Mouse (Mus musculus) hindbrain, postnatal 0 days (tissue): Measurements from ENCODE around the gene Ndufaf8. TPM values are rescaled to one million over a fixed set of nuclear protein-coding genes. Genes with fewer than 3 reads are reported as not detected.

Experiments used
- ATAC-seq: fragments of 200-750 bp; cut with Nextera tagmentation; 2 replicates; pipeline ENCODE4 v1.8.0; 2017; ENCODE audit warnings: mild to moderate bottlenecking, moderate TSS enrichment, moderate library complexity
- DNase-seq: peaks from one replicate; pipeline ENCODE4 v3.0.0-alpha.2; 2015; ENCODE audit warnings: low spot score
- H3K27ac ChIP-seq: fragments of 300-500 bp; sonication (generic); 2 replicates; pipeline ENCODE4 v1.5.1; 2014; ENCODE audit warnings: mild to moderate bottlenecking
- H3K27me3 ChIP-seq: fragments of 300-500 bp; sonication (generic); 2 replicates; pipeline ENCODE4 v1.6.1; 2014; ENCODE audit warnings: low read length, mixed read lengths; ENCODE audit not compliant: insufficient read depth
- H3K36me3 ChIP-seq: fragments of 300-500 bp; sonication (generic); 2 replicates; pipeline ENCODE4 v1.6.1; 2014; ENCODE audit warnings: low read length, mixed read lengths; ENCODE audit not compliant: insufficient read depth
- H3K4me1 ChIP-seq: fragments of 300-500 bp; sonication (generic); 2 replicates; pipeline ENCODE4 v1.6.1; 2014; ENCODE audit warnings: antibody characterized with exemption, low read length, mixed read lengths; ENCODE audit not compliant: insufficient read depth
- H3K4me2 ChIP-seq: fragments of 300-500 bp; sonication (generic); 2 replicates; pipeline ENCODE4 v1.6.1; 2014; ENCODE audit warnings: low read depth, mild to moderate bottlenecking, low read length, moderate library complexity, mixed read lengths
- H3K4me3 ChIP-seq: fragments of 300-500 bp; sonication (generic); 2 replicates; pipeline ENCODE4 v1.5.1; 2014; ENCODE audit warnings: low read length
- H3K9ac ChIP-seq: fragments of 300-500 bp; sonication (generic); replicated peaks from 2 replicates; pipeline ENCODE4 v1.6.1; 2014; ENCODE audit warnings: mild to moderate bottlenecking, low read length, moderate library complexity, mixed read lengths
- H3K9me3 ChIP-seq: fragments of 300-500 bp; sonication (generic); 2 replicates; pipeline ENCODE4 v1.6.1; 2016; ENCODE audit warnings: low read length, mixed read lengths
- CTCF ChIP-seq: IDR thresholded peaks from 2 replicates; pipeline ENCODE4 v1.5.1; 2016; ENCODE audit warnings: antibody characterized with exemption, control low read depth, low read depth
- WGBS: fragments of 180-500 bp; shearing (Covaris S2); extraction: QIAGEN DNeasy Blood & Tissue Kit; methylation state at CpG from one replicate; pipeline ENCODE4 v1.1.7; 2014; 5-methylcytosine and 5-hydroxymethylcytosine counted together
- polyA plus RNA-seq: library from polyadenylated mRNA; unstranded; fragments of >200 nt; fragmentation: Nextera tagmentation; extraction: Ambion mirVana; gene quantifications from 2 replicates; pipeline ENCODE4 v1.2.1, GENCODE M21; 2015
- total RNA-seq: library from RNA; depleted of rRNA; stranded (reverse); fragments of >200 nt; gene quantifications from 2 replicates; pipeline ENCODE4 v1.2.3, GENCODE M21; 2014

The Ndufaf8 gene
- total and polyA plus RNA-seq, 2 experiments from 2014 or later: 56.1 to 62.7 TPM

DNA sequence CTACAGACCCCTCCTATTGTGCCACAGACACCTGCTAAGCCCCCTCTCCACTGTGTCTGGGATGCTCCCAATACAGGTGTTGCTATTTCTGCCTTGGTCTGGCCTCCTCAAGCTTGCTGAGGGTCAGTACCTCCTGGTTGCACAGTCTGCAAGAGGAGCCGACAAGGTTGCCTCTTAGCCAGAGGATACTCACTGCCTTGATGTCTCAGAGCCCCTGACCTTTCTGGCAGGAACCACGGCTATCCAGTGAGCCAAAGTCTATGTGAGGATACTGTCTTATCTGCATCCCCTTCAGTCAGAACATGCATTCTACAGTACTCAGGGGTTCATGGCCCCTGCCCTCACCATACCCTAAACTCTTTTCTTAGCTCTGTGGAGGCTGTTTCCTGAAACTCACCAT is 18.9 kb downstream of the Ndufaf8 start:
- no peak for ATAC-seq
- no peaks in the 10 kb centered on the region; the same call in none of the 2 replicates for H3K36me3 ChIP-seq
- DNase-seq: no peak
- no peak overlapping the region for H3K4me3 ChIP-seq
- H3K27me3 ChIP-seq: no peaks in the 10 kb centered on the region
- 88% methylated on average over 2 of the region's 2 CpGs for WGBS
- H3K9ac ChIP-seq: no peak overlapping the region
- peaks cover 8% of the 10 kb centered on the region for H3K4me1 ChIP-seq
- no peak for TF ChIP-seq CTCF
- no peak overlapping the region for H3K4me2 ChIP-seq
- H3K27ac ChIP-seq: no peak overlapping the region
- no peaks in the 10 kb centered on the region for H3K9me3 ChIP-seq

DNA sequence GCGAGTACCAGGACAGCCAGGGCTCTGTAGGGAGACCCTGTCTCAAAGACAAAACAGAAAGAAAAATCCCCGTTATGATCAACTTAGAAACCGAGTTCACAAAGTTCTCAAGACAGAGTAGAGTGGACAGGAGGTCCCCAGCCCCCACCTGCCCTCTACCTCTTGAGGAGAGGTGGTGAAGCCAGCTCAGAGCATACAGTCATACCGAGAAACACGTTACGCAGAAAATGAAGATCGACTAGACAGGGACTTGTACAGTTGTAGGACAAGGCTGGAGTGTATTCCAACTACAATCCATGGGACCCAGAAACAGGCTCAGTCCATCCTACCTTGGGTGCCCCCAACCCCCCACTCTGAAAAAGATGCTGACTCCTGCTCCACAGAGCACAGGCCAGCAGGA is 20.4 kb downstream of the Ndufaf8 start:
- Histone ChIP-seq H3K36me3 (peaks cover 6% of the 10 kb centered on the region), H3K4me1 (peaks cover 8% of the 10 kb centered on the region), H3K27ac (no peak overlapping the region), H3K27me3 (no peaks in the 10 kb centered on the region), H3K9ac (no peak overlapping the region), H3K4me2 (no peak overlapping the region), H3K4me3 (no peak overlapping the region), H3K9me3 (no peaks in the 10 kb centered on the region)
- ATAC-seq: no peak
- no peak for TF ChIP-seq CTCF
- 95% methylated on average over 7 of the region's 7 CpGs for WGBS
- DNase-seq: no peak

DNA sequence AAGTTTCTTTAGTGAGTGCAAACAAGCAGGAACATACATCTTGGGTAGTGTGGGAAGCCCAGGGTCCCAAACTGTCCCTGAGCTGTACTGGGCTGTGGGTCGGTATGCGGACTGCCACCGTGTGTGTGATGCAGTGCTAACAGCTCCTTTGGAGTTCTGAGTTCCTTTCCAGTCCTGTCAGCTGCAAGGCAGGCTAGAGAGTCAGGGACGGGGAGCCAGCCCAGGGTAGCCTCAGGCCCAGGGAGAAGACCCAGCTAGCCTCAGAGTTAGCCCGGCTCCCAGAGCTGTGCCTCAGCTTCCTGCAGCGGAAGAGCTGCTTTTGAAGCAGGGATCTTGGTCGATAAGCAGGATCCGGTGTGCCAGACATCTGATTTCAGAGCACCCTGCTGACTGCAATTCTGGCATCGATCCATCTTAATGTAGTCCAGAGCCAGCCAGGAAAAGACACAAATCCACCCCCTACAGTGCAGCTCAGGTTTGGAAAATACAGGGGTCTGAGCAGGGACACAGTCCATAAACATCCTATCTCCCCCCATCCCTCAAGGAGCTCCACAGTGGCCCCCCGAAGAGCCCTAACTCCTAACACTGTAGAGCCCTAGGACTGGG is 21.3 kb downstream of the Ndufaf8 start:
- peak; percentile 27 for DNase-seq
- 56% methylated on average over 10 of the region's 10 CpGs for WGBS

DNA sequence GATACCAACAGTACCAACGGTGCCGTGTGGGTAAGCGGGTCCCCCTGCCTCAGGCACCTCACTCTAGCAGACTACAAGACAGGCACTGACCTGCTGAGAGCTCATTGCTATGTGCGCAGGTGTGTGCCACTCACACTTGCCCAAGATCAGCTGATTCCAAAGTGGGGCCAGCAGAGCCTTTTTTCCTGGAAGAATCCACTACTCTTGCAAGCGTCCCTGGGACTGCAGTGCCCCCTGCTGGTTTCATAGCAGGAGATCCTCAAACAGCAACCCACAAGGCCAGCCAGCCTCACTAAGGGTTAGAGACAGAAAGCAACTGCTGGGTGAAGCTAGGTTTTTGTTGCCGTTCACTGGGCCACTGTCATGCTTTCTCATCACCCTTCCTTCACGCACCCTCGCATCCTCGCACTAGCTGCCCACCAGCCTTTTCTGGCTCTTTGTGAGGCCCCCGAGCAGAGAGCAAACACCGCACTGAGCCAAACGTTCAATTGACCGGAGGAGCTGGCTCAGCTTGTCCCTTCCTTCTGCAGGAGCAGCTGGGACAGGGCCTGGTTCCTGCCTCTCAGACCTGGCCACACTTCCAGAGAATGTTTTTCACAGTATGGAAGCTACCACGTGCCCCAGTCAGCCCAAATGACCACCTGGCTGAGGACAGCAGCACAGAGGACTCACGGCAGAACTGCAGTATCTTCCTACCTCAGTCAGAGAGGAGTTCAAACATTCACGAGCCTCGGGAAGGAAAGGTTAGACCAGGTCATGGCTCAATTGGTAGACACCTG is 22.1 kb downstream of the Ndufaf8 start:
- DNase-seq (peak; percentile 80), ATAC-seq (peak; percentile 50)
- Histone ChIP-seq H3K4me2 (no peak overlapping the region), H3K27ac (peak overlapping the region; percentile 64; the same call in 1 of the 2 replicates), H3K4me3 (no peak overlapping the region), H3K9ac (no peak overlapping the region), H3K36me3 (peaks cover 6% of the 10 kb centered on the region), H3K27me3 (no peaks in the 10 kb centered on the region), H3K4me1 (peaks cover 8% of the 10 kb centered on the region), H3K9me3 (no peaks in the 10 kb centered on the region)
- 79% methylated on average over 17 of the region's 17 CpGs for WGBS
- peak; percentile 77 for TF ChIP-seq CTCF

More for the DNA sequence above, 21.3 kb downstream of the Ndufaf8 start:
- no peak overlapping the region for H3K4me3 ChIP-seq
- H3K9ac ChIP-seq: no peak overlapping the region
- H3K4me1 ChIP-seq: peaks cover 8% of the 10 kb centered on the region
- ATAC-seq: no peak
- TF ChIP-seq CTCF: no peak
- no peaks in the 10 kb centered on the region for H3K27me3 ChIP-seq
- no peaks in the 10 kb centered on the region for H3K9me3 ChIP-seq
- no peak overlapping the region for H3K4me2 ChIP-seq
- peaks cover 6% of the 10 kb centered on the region for H3K36me3 ChIP-seq
- peak overlapping the region; percentile 64 for H3K27ac ChIP-seq

DNA sequence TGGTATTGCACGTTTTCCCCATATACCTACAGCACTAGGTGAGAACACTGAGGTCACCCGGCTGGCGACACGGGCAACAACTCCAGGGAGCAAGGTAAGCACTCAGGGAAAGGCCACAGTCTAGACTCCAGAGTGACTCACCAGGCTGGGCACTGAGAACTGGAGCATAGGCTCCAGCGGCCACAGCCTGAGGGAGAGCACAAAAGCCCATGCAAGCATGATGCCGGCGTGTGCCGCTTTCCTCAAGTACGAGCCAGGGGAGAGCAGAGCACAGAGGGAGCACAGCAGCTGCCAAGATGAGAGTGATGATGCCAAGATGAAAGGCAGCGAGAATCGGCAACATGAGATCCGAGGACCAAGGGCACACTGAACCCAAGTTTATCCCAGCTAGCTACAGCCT is 23.4 kb downstream of the Ndufaf8 start:
- peak; percentile 51 for DNase-seq
- Histone ChIP-seq H3K36me3 (peaks cover 9% of the 10 kb centered on the region), H3K9ac (no peak overlapping the region), H3K4me1 (peaks cover 8% of the 10 kb centered on the region), H3K4me2 (no peak overlapping the region), H3K4me3 (no peak overlapping the region), H3K27me3 (no peaks in the 10 kb centered on the region), H3K27ac (no peak overlapping the region), H3K9me3 (no peaks in the 10 kb centered on the region)
- ATAC-seq: peak; percentile 45; the same call in 1 of the 2 replicates
- WGBS: 62% methylated on average over 12 of the region's 12 CpGs
- no peak for TF ChIP-seq CTCF

DNA sequence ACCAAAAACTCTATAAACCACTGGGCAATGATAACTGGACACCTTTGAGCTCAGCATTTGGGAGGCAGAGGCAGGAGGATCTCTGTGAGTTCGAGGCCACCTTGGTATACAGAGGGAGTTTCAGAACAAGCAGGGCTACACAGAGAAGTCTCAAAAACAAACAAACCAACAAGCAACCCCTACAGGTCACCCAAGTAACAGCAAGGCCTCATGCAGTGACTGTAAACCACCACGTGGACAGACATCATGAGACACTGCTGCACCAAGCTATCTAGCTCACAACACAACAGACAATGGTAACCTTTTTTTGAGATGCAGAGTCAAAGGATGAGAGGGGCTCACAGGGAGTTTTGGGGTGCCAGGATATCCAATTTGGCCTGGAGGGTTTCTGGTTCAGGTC is 28.1 kb downstream of the Ndufaf8 start:
- no peak overlapping the region for H3K27ac ChIP-seq
- H3K4me1 ChIP-seq: no peaks in the 10 kb centered on the region
- H3K27me3 ChIP-seq: no peaks in the 10 kb centered on the region
- TF ChIP-seq CTCF: peak; percentile 13; the same call in 1 of the 2 replicates
- no peak overlapping the region for H3K4me3 ChIP-seq
- H3K9ac ChIP-seq: no peak overlapping the region
- no peaks in the 10 kb centered on the region for H3K9me3 ChIP-seq
- WGBS: 78% methylated on average over 2 of the region's 2 CpGs
- peaks cover 29% of the 10 kb centered on the region for H3K36me3 ChIP-seq
- DNase-seq (no peak), ATAC-seq (no peak)
- no peak overlapping the region for H3K4me2 ChIP-seq

DNA sequence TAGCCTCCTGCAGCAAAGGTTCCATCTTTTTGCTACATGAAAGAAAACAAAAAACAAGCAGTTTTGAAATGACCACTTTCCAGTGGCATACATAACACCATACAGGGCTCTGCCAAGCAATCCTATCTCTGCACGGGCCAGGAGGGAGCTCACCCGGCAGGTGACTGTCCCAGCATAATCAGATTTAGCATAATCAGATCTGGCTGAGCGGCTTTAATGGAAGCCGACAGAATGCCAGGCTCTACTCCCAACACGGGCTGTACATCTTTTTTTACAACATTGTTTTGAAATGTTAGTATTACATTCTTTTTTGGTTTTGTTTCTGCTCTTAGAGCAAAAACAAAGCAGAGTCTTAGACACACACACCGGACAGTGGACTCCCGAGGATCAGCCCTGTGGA is 30.6 kb downstream of the Ndufaf8 start:
- no peak overlapping the region for H3K9ac ChIP-seq
- H3K4me2 ChIP-seq: no peak overlapping the region
- peaks cover 31% of the 10 kb centered on the region for H3K36me3 ChIP-seq
- H3K4me1 ChIP-seq: no peaks in the 10 kb centered on the region
- WGBS: 68% methylated on average over 7 of the region's 7 CpGs
- H3K9me3 ChIP-seq: no peaks in the 10 kb centered on the region
- no peaks in the 10 kb centered on the region for H3K27me3 ChIP-seq
- no peak overlapping the region for H3K27ac ChIP-seq
- no peak overlapping the region for H3K4me3 ChIP-seq
- DNase-seq: no peak
- TF ChIP-seq CTCF: no peak
- no peak for ATAC-seq
